Mouse (Mus musculus) megakaryocyte, embryonic 14.5 days (primary cell): ENCODE results near the gene Gfod1.

Experiments
- FLI1 ChIP-seq: IDR thresholded peaks from 2 replicates; pipeline ENCODE4 v1.6.1; 2012; ENCODE audit warnings: low read length, inconsistent platforms, mixed read lengths
- GATA1 ChIP-seq: IDR thresholded peaks from 3 replicates; pipeline ENCODE4 v1.6.1; 2012; ENCODE audit warnings: mixed read lengths, low read length, inconsistent platforms, borderline replicate concordance

DNA sequence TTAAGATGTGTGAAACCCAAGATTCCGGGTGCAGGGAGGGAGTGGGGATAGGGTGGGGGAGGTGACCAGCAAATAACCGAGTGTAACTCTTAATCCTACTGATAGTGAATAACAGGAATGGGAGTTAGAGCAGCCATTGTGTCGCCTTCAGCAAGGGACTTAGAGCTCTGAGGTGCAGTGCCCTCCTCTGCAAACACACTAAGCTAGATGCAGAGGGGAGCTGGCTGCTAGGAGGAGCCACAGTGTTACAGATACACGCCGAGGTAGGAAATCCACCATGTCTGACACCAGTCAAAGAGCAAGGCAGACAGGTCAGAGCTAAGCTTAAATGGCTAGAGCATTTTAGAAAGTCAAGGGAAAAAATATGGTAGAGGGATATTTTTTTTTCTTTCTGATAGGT is 146.6 kb downstream of the Gfod1 start:
- TF ChIP-seq GATA1 (no peak), FLI1 (no peak)
